Mouse (Mus musculus) gastrocnemius, adult 8-10 months (tissue): ENCODE measurements around the gene Lypd6b. TPM values are rescaled to one million over a fixed set of nuclear protein-coding genes. Genes with fewer than 3 reads are reported as not detected.
A peak's percentile ranks its signal among the peaks of the same experiment; 100 is the strongest.

Experiments
- DNase-seq, 2 experiments: peaks; one replicate each; pipeline ENCODE4 v3.0.0; 2022; ENCODE audit warnings: low spot score in 2 of 2
- total RNA-seq, 4 experiments: library from RNA; stranded (reverse); gene quantifications; 2 replicates each; pipeline ENCODE4 v1.2.4; 2022

The Lypd6b gene
- total RNA-seq = not detected

GRCm38 (mm10) chr2:49787376-49788050 is at the start of gene Lypd6b:
Gene Lypd6b, plus strand, starts transcription at chr2:49787688.
- DNase-seq = no peak

- no peak for DNase-seq
Observed at GRCm38 (mm10) chr2:49739046-49739445, 48.4 kb upstream of the Lypd6b start.

- DNase-seq = no peak
Observed at GRCm38 (mm10) chr2:49741026-49741425, 46.5 kb upstream of the Lypd6b start.

GRCm38 (mm10) chr2:49741895-49742734 is 45.4 kb upstream of the Lypd6b start:
- DNase-seq = no peak

GRCm38 (mm10) chr2:49742919-49743318 is 44.6 kb upstream of the Lypd6b start:
- DNase-seq = no peak

GRCm38 (mm10) chr2:49743775-49744174 is 43.7 kb upstream of the Lypd6b start:
- no peak for DNase-seq

GRCm38 (mm10) chr2:49744251-49745093 is 43.0 kb upstream of the Lypd6b start:
- DNase-seq = peak in 1 of 2 experiments; percentile 12

GRCm38 (mm10) chr2:49745094-49745781 is 42.2 kb upstream of the Lypd6b start:
- no peak for DNase-seq

- DNase-seq = no peak
Observed at GRCm38 (mm10) chr2:49746947-49747346, 40.5 kb upstream of the Lypd6b start.

GRCm38 (mm10) chr2:49747670-49748069 is 39.8 kb upstream of the Lypd6b start:
- DNase-seq = no peak

- DNase-seq = no peak
Observed at GRCm38 (mm10) chr2:49748628-49749342, 38.7 kb upstream of the Lypd6b start.

- DNase-seq = no peak
Observed at GRCm38 (mm10) chr2:49749730-49750576, 37.5 kb upstream of the Lypd6b start.

GRCm38 (mm10) chr2:49751544-49752210 is 35.8 kb upstream of the Lypd6b start:
- no peak for DNase-seq

GRCm38 (mm10) chr2:49752211-49752607 is 35.3 kb upstream of the Lypd6b start:
- DNase-seq = no peak

GRCm38 (mm10) chr2:49753062-49753461 is 34.4 kb upstream of the Lypd6b start:
- no peak for DNase-seq

GRCm38 (mm10) chr2:49755054-49755453 is 32.4 kb upstream of the Lypd6b start:
- DNase-seq = no peak

- no peak for DNase-seq
Observed at GRCm38 (mm10) chr2:49757616-49758015, 29.9 kb upstream of the Lypd6b start.

GRCm38 (mm10) chr2:49764331-49764946 is 23.0 kb upstream of the Lypd6b start:
- no peak for DNase-seq

GRCm38 (mm10) chr2:49768916-49769315 is 18.6 kb upstream of the Lypd6b start:
- DNase-seq = no peak
